Mouse (Mus musculus): Measurements from ENCODE around the gene Prune2.

Prune2 gene

GRCm38 (mm10) chr19:16955613-16956271 is at the start of gene Prune2:
Gene Prune2 (plus strand): TSS chr19:16956118.
- DNase-seq (ENCODE audit: extremely low read depth, low read depth) = no peak

DNA sequence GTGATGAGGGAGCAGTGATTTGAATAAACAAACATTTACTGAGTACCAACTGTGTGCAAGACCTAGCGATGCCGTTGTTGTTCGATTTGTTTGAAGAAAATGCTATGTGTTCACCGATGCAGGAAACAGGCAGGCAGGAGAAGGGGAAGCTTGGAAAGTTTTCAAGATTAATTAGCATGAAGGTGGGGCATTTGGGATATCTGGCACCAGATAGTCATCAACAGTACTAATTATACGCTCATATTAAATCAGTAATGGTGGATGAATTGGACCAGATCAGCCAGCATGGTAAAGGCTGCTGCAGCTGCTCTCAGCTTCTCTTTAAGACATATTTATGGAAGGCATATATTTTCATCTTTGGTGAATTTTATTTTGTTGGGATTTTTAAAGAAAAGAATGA is 44.4 kb upstream of the Prune2 start:
- DNase-seq (ENCODE audit: extremely low read depth, low read depth) = no peak

GRCm38 (mm10) chr19:16924516-16924915 is 31.4 kb upstream of the Prune2 start:
- no peak for DNase-seq (ENCODE audit: extremely low read depth, low read depth)

DNA sequence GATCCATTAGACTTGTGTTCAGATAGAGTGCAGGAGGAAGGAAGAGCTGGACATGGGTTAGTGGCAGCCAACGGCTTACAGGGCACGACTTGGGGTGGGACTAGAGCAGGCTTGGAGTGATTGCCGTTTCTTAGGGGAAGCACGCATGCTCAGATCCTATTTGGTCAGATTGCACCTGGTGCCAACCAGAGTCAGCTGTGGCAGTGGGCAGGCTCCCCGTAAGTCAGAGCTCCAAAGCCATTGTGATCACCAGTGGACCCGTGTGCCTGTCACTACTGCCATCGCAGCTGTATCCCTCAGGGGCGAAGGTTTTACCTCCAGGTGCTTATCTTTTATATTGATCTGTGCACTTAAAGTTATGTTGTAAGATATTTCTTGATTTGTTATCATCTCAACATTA is 21.3 kb upstream of the Prune2 start:
- DNase-seq (ENCODE audit: extremely low read depth, low read depth) = no peak

DNA sequence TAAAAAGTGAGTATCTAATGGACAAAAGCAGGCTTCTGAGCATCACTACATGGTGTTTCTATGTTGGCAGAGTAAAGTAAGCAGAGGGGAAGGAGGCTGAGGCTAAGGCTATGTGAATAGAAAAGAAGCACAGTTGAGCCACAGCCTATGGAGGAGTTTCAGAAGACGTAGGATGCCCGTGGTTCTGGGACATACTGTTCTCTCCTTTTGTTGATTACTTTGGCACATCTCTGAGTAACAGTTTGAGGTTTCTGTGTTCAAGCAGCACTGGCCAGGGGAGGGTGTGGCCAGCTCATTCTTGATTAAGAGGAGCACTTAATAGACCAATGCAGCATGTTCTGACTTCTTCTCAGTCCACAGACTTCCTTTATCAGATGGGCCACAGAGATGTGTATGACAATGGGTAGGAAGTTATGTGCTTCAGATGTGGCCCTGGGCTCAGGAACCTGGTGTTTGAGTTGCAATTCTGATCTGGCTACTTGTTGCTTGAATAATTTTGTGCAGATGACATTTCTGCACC is 7.1 kb upstream of the Prune2 start:
- DNase-seq (ENCODE audit: extremely low read depth, low read depth) = no peak

- no peak for DNase-seq (ENCODE audit: extremely low read depth, low read depth)
These were observed 6.6 kb upstream of the Prune2 start for GRCm38 (mm10) chr19:16949341-16949740.

DNA sequence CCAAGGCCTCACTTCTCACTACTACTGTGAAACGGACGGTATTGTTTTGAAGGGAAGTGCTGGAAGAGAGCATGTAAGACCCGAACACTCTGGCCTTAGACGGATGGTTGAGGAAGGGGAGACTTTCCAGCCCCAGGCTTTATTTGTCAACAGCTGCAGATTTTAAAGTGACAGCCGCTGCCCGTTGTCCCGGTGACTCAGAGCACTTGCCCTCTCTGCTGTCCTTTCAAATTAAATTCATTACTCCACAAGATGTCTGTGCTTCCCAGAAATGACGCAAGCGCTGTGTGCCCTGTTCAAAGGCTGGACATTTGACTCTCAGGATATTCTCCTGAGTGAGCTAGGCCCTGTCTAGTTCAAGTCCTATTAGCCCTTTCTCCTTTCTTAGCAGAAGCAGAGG is 5.9 kb upstream of the Prune2 start:
- no peak for DNase-seq (ENCODE audit: extremely low read depth, low read depth)

DNA sequence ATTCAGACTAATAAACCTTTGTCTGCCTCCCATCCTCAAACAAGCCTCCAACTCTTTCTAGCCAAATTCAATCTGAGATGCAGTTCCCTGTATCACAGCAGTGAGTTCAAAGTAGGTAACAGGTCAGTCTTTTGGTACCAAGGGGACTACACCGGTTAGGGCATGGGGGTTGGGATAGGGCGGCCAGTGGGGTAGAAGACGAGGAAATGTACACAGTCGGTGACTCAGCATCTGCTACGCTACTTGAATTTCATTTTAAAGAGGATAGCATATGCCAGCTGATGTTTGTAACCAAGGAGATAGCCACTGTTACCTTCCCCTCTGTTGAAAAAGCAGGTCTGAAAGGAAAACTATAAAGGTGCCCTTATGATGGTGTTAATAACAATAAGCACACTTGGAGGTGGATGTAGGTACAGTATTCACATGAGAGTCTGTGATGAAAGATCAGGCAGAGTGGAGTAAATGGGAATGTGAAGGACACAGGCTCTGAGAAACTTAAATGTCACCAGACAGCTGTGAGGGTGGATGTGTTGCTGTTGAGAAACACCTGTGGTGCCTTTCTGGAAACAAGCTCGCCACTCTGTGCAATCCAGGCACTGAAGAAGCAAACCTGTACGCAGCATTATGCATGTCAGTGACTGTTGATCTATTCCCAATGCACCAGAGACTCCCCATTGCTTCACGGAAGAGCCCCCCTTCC is 5.1 kb upstream of the Prune2 start:
- no peak for DNase-seq (ENCODE audit: extremely low read depth, low read depth)

DNA sequence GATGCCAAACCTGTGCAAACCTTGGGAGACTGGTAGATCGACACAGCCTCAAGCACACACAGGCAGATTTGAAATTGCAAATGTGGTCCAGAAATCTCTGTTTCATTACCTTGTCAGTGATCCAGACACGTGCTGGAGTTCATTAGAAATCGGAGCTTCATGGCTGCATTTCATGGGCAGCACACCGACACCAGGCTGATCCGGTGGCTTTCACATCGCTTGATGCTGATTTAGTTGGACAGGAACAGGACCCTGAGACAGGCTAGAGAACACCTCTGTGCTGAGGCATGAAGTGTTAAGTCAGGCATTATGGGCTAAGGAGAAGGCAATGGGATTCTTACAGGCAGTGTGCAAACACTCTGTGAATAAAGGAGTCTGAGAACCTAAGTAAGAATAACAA is 1.2 kb upstream of the Prune2 start:
- no peak for DNase-seq (ENCODE audit: extremely low read depth, low read depth)

GRCm38 (mm10) chr19:16955231-16955612 is 696 bp upstream of the Prune2 start:
- DNase-seq (ENCODE audit: extremely low read depth, low read depth) = no peak

GRCm38 (mm10) chr19:16956319-16956718 is 401 bp downstream of the Prune2 start:
- DNase-seq (ENCODE audit: extremely low read depth, low read depth) = no peak

DNA sequence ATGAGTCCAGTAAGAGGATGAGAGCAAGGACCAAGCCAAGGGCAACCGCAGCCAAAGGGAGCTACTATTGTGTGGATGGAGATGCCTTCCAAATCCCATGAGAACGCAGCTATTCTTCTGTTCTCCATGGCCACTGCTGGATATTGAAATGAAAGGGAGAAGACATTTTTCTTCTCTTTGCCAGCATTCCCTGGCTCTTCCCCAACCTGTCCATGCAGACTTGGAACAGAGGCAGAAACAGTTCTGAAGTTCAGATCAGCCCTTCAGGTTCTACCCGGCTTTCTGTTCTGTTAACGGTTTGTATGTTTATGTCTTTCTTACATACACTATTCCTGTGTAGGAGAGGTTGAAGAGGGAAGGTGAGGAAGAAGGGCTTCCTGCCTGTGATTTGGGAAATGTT is 3.1 kb downstream of the Prune2 start:
- DNase-seq (ENCODE audit: extremely low read depth, low read depth) = no peak

- no peak for DNase-seq (ENCODE audit: extremely low read depth, low read depth)
These were observed 3.6 kb downstream of the Prune2 start for GRCm38 (mm10) chr19:16959551-16959950.

GRCm38 (mm10) chr19:16961036-16961435 is 5.1 kb downstream of the Prune2 start:
- no peak for DNase-seq (ENCODE audit: extremely low read depth, low read depth)

GRCm38 (mm10) chr19:16963178-16963577 is 7.3 kb downstream of the Prune2 start:
- DNase-seq (ENCODE audit: extremely low read depth, low read depth) = no peak

GRCm38 (mm10) chr19:16968768-16969167 is 12.8 kb downstream of the Prune2 start:
- DNase-seq (ENCODE audit: extremely low read depth, low read depth) = no peak

- no peak for DNase-seq (ENCODE audit: extremely low read depth, low read depth)
These were observed 14.7 kb downstream of the Prune2 start for GRCm38 (mm10) chr19:16970612-16971011.

- DNase-seq (ENCODE audit: extremely low read depth, low read depth) = no peak
These were observed 23.0 kb downstream of the Prune2 start for GRCm38 (mm10) chr19:16978910-16979309.

DNA sequence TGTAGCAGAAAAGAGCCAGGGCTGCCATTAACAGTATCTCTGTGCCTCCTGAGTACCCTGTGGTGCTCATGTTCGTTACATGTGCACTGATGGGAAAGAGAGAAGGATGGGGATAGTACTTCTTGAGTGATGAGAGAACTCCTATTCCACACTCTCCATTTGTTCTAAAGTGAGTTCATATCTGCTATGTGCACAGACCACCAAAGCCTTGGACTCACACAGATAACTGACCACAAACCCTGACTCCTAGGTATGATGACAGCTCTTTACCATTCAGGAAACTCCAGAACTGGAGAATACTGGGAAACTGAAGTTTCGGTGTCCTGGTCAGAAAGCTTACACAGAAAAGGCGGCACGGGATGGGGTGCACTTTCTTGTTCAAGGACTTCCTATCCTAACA is 25.8 kb downstream of the Prune2 start:
- peak; percentile 67 for DNase-seq (ENCODE audit: extremely low read depth, low read depth)

DNA sequence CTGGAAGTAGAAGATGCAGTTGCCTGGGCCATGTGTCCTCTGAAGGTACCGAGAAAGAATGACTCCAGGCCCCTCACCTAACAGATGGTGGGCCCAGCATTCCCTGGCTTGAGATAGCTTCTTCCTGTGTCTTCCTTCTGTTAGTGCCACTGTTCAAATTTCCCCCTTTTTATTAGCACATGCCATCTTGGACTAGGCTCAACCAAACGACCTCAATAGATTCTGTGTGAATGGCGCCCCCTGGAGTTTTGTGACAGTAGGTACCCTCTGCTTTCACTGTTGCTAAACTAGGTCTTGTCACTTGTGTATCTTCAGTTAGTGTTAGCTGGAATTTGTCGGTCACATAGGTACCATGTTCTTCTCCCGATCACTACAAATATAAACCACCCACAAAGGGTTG is 29.0 kb downstream of the Prune2 start:
- DNase-seq (ENCODE audit: extremely low read depth, low read depth) = peak; percentile 20

DNA sequence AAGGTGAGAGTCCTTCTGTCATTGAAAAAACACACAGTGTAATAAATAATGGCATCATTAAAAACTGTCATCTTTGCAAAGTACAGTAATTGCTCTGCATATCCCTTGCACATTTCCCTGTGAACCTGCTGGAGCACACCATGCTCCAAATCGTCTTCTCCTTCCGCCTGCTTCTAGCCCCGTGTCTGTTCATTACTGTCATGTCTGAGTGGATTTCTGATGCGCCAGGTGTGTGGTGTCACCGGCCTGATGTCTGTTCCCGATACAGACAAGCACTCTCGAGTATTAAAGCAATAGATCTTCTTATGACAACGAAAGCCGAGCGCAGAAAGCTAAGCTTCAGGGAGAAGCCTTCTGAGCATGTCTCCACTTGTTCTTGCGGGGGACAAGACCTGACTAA is 32.1 kb downstream of the Prune2 start:
- no peak for DNase-seq (ENCODE audit: extremely low read depth, low read depth)

- peak; percentile 8 for DNase-seq (ENCODE audit: extremely low read depth, low read depth)
These were observed 36.2 kb downstream of the Prune2 start for GRCm38 (mm10) chr19:16992151-16992550.

DNA sequence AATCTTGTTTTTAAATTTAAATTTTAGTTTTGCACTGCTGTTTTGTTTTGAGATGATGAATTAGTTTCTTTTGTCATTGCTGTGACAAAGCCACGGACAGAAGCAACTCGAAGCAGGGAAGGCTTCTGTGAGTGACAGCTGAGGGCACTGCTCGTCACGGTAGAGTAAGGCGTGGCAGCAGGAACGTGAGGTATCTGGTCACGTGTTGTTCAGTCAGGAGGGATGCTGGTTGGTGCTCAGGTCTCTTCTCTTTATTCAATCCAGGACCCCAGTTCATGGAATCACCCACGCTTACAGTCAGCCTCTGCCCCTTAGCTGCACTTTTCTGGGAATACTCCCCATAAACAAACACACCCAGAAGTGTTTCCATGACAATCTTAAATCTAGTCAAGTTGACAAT is 38.3 kb downstream of the Prune2 start:
- DNase-seq (ENCODE audit: extremely low read depth, low read depth) = no peak
